Mouse (Mus musculus) kidney, adult 9 months (tissue): Measurements from ENCODE around the gene D6Ertd527e.

Experiments
- DNase-seq: peaks from one replicate; pipeline ENCODE4 v3.0.0; 2022

The D6Ertd527e gene

DNA sequence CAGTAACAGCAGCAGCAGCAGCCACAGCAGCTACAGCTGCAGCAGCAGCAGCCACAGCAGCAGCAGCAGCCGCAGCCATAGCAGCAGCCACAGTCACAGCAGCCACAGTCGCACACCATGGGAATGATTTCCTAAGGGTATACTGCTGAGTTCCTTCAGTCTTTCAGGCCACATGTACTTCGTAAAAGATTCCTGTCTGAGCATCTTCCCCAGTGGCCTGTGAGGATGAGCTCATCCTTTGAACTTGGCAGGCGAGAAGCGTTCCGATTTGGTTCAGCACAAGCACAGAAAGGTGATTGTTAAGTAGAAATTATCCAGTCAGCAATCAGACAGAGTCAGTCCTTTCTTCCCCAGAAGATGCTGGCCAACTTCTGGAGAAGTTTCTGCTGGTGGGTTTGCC lies 7.6 kb downstream of the D6Ertd527e start:
- DNase-seq, result no peak

DNA sequence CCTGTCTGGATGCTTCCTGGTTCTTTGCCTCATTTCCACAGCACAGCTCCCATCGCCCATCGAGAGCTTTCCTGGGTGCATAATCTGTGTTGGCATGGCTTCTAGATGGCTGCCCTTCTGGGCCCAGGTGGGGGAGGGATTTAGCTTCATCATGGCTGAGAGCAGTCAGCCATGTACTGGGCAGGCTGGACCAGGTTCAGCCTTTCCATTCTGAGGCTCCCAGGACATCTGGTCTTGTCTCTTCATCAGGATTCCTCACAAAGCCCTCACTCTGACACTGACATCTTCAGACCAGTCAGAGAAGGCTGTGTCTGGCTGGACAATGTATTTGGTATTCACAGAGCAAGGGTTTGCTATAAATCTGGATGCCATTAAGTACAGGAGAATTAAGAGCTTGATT lies 11.4 kb downstream of the D6Ertd527e start:
- DNase-seq, result no peak

DNA sequence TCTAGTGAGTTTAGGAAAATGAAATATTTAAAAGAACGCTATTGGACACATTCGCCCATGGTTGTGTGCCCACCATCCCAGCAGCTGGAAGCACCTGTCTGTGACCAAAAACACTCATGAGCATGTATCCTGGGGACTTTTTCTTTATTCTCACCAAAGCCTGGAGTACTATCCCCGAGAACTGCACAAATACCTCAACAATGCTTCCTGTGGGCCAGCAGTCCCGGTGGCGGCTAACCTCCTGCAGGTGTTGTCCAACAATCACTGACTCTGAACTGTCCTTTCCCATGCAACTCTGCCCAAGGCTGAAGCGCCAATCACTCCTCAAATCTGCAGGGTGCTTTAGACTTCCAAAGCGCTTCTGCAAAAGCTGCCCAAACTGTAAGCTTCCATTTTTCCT lies 12.1 kb downstream of the D6Ertd527e start:
- no peak for DNase-seq

DNA sequence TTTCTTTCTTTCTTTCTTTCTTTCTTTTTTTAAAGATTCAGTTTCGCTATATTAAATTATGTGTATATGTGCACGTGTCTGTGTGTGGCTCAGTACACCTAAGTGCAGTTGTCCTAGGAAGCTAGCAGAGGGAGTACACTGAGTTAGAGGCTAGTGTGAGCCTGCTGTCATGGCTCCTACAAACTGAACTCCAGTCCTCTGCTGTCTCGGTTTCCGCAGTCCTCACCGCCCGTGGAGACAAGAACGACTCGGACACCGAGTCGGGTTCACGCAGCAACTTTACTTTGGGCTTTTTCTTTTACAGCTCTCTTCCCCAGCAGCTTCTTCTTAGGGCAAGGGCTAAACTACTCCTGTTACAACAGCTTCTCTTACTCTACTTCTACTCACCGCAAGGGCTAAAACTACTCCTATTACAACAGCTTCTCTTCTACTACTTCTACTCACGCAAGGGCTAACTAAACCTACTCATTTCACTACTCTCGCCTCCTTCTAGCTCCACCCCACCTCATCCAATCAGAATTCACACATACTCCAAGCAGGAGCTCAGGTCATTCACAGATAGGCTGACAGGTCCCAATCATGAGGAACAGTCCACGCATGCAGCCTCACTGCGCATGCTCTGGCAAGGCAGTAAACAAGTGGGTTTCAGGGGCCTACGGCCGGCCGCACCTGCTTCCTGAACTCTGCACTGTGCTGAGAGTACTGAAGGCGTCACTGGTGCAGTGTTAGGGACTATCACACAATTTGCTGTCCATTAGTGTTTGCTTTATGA lies 14.7 kb downstream of the D6Ertd527e start:
- DNase-seq, result no peak

DNA sequence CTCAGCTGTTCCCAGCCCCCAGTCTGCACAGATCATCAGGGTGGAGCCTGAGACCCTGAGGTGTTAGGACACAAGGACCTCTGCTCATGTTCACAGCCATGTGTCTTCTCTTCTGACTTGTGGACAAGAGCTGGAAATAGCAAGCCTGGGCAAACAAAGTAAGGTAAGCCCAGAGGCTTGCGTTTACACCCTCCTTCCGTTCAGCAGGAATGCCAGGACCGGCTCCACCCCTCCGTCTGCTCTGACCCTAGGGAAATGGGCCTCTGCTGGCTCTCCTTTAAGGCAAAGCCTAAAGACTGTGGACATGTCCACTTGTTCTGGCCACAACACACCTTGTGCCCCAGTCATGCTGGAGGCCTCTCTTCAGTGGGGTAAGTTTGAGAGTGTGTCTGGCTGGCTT lies 15.4 kb downstream of the D6Ertd527e start:
- DNase-seq, result no peak

DNA sequence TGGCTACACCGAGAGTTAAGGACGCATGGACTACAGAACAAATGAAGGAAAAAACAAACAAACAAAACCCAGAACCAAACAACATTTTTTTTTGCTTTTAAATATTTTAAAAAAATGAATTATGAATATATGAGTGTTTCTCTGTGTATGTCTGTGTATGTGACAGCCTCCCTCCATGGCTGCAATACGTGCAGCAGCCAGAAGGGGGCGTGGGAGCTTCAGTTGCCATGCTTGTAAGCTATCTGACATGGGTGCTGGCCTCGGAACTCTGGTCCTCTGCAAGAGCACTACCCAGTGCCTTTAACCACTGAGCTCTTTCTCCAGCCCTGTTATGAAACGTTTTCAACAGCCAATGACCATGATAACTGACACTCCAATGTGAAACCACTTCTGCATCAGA lies 16.1 kb downstream of the D6Ertd527e start:
- DNase-seq, result no peak

DNA sequence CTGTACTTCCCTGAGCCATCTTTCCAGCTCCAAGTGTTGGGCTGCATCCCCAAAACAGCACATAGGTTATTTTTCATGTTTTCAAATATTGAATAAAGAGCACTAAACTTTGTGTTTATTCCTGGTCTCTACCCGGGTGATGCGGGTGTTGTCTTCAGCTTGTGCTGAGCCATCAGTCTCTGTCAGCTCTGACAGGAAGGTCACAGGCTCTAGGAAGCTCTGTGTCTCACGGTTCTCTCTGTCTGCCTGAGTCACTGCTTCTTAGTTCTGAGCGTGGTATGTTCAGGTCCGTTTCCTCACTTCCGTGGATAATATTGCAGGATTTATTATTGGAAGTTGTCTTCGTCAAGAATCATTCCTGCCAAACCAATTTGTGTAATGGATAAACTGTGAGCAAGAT lies 17.4 kb downstream of the D6Ertd527e start:
- DNase-seq, result no peak

DNA sequence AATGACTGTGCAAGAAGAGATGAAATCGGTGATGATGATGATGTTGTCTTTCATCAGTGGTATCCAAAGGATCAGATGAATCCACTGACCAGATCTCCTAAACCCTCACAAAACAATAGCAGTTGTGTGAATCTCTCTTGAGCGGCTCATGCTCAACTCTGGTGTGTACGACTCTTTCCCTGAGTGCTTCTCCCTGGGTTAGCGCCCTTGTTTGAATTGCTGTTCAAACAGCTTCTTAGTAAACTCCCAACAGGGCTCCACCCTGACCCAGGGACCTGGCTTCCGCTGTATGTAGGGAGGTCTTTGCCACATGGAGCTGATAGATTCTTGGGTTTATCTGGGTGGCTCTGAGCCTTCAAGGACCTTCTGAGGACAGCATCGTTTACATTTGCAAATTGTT lies 18.9 kb downstream of the D6Ertd527e start:
- no peak for DNase-seq

DNA sequence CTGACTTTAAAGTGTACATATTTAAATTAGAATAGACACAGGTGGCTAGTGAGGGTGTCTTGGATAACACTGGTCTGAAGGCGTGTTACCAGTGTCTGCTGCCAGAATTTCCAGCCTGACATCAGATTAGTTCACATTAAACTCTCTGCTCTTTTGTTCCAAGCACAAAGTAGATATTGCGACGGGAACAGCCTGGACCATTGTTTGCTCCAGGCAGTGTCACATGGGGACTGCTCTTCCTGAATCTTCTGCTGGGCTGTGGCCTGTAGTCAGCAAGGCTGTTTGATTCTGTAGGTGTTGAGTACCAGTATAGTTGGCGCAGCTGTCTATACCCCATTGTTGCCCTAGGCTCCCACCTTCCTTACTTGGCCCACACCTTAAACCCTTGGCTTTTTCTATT lies 19.4 kb downstream of the D6Ertd527e start:
- no peak for DNase-seq

DNA sequence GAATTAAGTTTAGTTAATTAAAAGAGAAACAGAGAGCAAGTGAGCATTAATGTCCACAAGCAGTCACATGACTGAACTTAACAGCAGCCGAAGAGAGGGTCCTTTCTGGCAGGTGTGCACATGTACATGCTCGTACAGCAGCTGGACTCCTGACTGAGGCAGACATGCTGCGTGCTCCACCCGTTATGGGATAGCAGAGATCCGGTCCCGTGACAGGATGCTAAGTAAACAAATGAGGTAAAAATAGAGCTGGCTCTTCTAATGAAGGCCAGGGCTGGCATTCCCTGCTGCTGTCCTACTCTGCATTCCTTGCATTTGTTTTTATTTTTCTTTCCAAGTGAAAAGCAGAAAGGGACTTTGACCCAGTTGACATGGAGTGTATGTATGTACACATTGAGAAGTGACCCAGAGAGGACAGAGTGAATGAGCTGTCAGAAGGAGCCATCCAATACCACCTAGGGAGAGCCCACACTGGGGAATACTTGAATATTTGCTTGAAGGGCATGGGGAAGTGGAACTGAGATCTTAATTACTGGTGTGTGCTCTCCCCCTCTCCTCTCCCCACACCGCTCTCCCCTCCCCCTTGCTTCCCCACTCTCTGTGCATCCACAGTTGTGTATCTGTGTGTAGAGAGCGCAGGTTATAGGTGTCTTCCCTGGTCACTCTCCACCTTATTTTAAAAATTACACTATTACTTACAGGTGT lies 22.7 kb downstream of the D6Ertd527e start:
- no peak for DNase-seq

DNA sequence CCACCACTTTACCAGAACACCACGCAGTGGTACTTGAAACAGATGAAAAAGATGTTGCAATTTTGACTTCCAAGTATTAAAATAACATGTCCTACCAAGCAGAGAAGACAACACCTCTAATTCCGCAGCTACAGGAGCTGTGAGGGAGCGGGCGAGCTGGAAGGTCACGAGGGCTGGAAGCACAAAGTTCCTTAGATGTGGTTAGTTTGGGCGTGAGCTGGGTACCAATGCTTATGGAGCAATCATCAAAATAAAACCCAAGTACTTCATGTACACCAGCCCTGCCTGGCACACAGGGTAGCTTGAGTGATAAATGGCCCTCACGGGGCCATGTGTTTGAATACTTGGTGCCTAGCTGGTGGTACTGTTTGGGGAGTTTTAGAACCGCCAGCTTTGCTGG lies 25.3 kb downstream of the D6Ertd527e start:
- no peak for DNase-seq

DNA sequence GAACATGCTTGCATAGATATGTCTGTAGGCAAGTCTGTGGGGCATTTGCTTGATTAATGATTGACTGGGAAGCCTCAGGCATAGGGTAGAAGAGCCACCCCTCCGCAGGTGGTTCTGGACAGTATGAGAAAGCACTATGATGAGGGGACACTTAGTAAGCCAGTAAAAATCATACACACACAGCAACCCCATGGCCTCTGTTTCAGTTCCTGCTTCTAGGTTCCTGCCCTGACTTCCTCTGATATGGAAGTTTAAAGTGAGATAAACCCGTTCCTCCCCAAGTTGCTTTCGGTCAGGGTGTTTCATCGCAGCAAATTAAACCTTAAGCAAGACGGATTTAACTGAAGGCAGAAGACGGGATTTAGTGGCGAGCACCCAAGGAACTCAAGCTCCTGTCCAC lies 26.1 kb downstream of the D6Ertd527e start:
- DNase-seq, result no peak

DNA sequence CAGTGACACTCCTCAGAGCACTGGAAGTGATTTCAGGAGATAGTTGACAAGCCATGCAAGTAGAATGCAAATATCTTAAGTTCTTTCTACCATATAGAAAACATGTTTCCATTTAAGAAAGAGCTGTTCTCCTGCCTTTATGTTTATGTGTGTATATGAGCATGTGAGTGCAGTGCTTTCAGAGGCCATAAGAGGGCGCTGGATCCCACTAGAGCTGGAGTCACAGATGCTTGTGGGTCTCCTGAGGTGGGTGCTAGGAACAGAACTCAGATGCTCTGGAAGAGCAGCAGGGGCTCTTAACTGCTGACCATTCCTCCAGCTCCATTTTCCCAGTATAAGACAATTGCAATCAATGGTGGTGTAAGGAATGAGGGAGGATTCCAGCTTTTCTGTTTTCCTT lies 26.5 kb downstream of the D6Ertd527e start:
- no peak for DNase-seq

DNA sequence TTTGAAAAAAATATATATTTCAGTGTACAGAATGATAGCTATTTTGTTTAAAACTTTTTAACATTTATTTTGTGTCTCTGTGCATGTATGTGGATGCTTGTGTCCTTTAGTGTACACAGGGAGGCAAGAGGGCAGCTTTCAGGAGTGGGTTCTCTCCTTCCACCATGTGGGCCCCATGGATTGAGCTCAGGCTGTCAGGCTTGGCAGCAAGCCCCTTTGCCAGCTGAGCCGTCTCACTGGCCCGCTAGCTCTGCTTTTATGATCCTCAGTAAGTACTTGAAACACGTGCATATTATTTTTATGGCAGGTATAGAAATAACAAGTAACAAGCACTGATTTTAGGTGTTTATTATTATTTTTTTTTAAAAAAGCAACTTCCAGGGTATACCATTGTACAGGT lies 29.0 kb downstream of the D6Ertd527e start:
- no peak for DNase-seq

DNA sequence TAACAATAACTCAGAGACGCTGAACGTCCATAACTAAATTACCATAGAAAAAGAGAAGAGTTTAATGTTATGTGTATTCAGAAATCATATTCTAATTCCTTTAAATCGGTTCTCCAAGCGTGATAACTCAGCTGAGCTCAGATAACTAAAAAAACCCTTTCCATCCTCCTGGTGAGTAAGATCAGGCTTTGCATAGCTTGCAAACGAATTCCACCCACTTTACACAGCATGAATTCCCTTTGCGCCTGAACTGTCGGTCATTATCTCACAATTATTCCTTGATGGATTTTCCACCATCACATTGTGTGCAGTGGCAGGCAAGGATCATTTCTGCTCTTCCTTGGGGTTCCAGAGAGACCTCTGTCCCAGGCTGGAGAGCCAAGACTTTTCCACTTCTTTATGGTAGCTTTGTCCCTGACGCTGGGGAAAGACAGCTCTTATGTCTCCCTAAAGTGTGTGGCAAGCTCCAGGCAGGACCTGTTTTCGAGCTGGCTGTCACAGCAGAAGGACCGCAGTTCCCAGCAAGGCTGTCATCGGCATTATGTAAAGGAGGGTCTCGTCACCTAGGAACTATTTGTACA lies 29.5 kb downstream of the D6Ertd527e start:
- no peak for DNase-seq

DNA sequence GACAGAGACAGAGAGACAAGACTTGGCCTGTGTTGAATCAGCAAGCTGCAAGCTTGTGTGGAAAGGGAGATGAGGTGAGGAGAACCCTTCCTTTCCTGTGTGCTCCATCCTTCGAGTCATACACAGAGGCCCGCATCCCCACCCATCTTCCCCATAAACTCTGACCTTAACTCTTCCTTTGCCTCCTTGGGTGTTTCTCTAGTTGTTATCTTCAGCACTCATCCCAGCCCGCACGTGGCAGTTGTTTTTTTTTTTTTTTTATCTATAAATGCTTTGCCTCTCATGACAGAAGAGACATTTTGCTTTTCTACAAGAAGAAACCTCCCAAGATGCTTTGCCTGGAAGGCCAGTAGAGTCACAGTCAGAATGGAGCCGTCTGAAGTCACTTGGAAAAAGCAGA lies 33.9 kb downstream of the D6Ertd527e start:
- DNase-seq, result no peak

DNA sequence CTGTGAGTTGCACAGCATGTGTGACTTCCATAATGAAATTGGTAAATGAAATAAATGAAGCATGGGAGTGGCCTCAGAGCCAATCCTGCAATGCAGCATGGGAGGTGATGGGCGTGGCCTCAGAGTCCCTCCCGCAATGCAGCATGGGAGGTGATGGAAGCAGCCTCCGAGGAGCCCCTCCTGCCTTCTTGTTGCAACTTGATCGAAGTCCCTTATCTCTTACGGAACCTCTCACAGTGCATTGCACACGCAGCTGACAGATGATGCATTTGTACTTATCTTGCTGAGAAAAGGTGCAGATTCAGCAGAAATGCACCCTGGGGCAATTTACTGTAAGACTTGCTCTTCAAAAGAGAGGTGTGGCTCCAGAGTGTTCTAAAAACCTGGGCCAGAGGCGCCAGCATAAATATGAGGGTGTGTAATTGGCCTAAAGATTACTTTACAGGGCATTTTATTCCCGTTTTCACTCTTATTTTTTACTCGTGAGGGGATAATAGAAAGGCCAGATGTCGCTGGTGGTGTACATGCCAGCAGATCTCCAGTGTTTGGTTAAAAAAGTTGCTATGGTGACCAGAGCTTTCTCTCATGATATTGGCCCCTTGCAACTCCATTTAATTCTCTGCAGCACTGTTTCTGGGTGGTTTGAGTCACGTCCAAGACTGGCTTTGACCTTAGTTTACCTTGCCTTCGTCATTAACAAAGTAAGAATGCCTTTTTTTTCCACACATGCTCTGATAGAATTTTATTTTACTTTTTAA lies 35.4 kb downstream of the D6Ertd527e start:
- no peak for DNase-seq

DNA sequence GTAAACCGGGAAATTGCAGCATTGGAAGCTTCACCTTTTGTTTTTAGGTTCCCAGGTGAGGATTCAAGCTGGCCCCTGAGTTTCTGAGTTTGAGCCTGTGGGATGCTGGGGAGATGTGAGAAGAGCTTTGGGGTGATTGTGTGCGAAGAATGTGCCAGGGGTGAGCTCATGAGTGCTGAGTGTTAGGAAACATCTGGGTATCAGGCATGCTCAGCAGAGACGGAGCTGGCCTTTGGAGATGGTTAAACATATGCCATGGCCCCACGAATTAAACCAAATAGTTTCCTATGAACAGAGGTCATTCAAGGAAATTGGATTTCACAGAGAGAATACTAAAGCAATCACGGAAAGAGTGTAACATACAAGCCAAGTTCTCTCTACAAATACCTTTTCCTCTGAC lies 37.7 kb downstream of the D6Ertd527e start:
- DNase-seq, result no peak

DNA sequence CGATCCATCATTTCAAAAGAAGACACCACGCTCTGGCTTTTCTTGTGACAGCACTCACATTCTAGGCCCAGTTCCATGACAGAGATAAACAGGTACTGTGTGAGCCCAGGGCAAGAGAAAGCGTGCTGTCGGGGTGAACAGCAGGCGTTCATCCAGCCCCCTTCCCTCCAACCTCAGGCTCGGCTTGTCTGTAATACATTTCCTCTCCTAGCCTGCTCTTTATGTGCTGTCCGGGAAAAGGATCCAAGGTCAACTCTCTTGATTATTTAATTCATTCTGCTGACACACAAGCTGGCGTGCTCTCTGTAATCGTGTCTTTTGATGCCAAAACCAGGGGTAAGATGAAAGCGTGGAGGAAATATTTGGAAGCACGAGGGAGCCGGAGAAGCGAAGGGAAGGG lies 39.0 kb downstream of the D6Ertd527e start:
- DNase-seq, result no peak

DNA sequence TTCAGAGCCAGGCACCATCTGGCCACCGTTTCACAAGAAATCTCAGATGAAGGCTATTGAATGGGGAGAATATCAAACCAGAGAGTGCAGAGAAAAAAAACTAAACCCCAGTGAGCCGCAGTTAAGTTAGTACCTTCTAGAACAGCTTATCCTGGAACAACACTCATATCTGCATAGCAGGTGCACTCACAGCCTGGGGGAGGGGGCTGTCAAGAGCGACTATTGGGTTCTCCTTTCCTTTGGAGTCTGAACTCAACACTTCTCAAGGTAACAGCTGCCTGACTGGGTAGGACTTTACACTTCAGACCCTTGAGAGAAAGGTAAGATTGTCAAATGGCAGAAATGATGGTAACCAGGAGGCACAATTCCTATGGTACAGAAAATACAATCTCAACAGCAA lies 43.4 kb downstream of the D6Ertd527e start:
- DNase-seq, result no peak

DNA sequence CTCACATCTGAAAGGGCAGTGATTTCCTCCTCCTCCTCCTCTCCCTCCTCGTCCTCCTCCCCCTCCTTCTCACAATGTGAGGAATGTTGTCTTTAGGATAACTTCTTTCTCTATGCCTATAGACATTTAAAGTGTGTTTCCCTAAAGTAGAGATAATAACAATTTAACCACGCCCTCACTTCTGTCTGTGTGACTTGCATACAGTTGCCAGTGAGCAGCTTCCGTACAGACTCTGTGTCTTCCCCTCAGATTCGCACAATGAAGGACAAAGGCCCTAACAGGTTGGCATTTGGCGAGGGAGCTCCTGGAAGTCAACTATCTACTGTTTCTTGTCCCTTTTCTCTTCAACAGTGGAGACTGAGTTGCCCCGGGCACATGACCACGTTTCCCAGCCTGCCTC lies 45.9 kb downstream of the D6Ertd527e start:
- DNase-seq, result no peak

DNA sequence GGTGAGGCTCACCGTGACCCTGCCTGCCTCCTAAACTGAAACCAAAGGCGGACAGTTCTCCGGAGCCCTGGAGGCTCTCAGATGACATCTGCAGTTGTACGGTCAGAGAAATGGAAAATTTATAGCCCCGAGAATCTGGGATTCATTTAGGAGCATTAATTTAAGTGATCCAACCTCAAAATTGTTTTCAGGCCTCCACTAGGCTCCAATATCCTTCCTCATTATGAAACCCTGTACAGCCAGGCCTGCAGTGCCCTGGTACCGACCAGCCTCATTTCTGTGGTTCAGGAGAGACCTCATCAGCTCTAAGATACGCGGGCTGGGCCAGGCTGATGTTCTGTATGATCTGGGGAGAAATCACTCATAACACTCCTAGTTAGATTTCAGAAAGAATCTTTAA lies 46.9 kb downstream of the D6Ertd527e start:
- DNase-seq, result no peak

DNA sequence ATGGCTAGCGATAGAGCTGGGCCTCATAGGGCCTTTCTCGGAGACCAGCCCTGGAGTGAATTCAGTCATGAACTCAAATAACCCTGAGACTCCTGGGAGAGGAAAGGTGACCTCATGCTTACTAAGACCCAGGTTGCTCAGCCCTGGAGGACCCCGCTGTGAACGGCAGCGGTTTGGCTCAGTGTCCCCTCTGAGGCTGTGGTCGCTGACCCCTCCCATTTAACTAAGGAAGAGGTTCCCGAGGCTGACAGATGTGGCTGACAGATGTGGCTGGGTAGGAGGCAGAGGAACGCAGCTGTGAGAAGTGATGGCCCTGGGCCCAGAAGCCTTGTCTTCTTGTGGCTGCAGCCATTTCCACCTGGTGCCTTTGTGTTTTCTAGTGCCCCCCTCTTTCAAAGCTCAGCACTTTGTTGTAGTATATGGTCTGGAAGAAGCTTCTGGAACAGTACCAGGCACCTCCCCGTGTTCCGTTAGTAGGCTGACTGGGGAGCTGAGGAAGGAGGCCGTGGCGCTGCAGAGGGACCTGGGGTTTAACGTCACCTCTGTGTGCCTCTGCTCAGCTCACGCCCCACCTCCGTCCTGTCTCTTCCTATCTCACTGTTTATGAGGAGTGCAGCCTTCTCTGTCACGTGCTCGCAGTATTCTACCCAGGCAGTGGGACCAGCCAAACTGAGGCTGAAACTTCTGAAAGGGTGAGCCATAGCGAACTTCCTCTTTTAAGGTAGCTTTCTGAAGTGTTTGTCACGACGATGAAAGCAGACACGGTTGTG lies 48.1 kb downstream of the D6Ertd527e start:
- no peak for DNase-seq
